Mouse (Mus musculus) midbrain, embryonic 13.5 days (tissue): Measurements from ENCODE around the gene Arl14. TPM values are rescaled to one million over a fixed set of nuclear protein-coding genes. Genes with fewer than 3 reads are reported as not detected.

ENCODE experiments used
- ATAC-seq: fragments of 200-750 bp; cut with Nextera tagmentation; 2 replicates; pipeline ENCODE4 v1.8.0; 2017; ENCODE audit warnings: mild to moderate bottlenecking, moderate TSS enrichment, moderate library complexity
- H3K27ac ChIP-seq: fragments of 300-500 bp; sonication (generic); 2 replicates; pipeline ENCODE4 v1.5.1; 2015; ENCODE audit warnings: inconsistent platforms, mild to moderate bottlenecking, moderate library complexity
- H3K27me3 ChIP-seq: fragments of 300-500 bp; sonication (generic); 2 replicates; pipeline ENCODE4 v1.6.1; 2015; ENCODE audit warnings: mild to moderate bottlenecking, inconsistent platforms
- H3K36me3 ChIP-seq: fragments of 300-500 bp; sonication (generic); 2 replicates; pipeline ENCODE4 v1.6.1; 2015; ENCODE audit warnings: mild to moderate bottlenecking, inconsistent platforms
- H3K4me1 ChIP-seq: fragments of 300-500 bp; sonication (generic); replicated peaks from 2 replicates; pipeline ENCODE4 v1.6.1; 2015; ENCODE audit warnings: inconsistent platforms
- H3K4me2 ChIP-seq: fragments of 300-500 bp; sonication (generic); replicated peaks from 2 replicates; pipeline ENCODE4 v1.6.1; 2015; ENCODE audit warnings: moderate library complexity, mild to moderate bottlenecking, inconsistent platforms
- H3K4me3 ChIP-seq: fragments of 300-500 bp; sonication (generic); replicated peaks from 2 replicates; pipeline ENCODE4 v1.5.1; 2015; ENCODE audit warnings: mild to moderate bottlenecking, inconsistent platforms
- H3K9ac ChIP-seq: fragments of 300-500 bp; sonication (generic); replicated peaks from 2 replicates; pipeline ENCODE4 v1.6.1; 2015; ENCODE audit warnings: mild to moderate bottlenecking, inconsistent platforms
- H3K9me3 ChIP-seq: fragments of 300-500 bp; sonication (generic); 2 replicates; pipeline ENCODE4 v1.6.1; 2016; ENCODE audit warnings: mild to moderate bottlenecking, inconsistent platforms
- WGBS: fragments of 180-500 bp; shearing (Covaris S2); methylation state at CpG from one replicate; pipeline ENCODE4 v1.1.7; 2015; 5-methylcytosine and 5-hydroxymethylcytosine counted together
- polyA plus RNA-seq: library from polyadenylated mRNA; unstranded; fragments of >200 nt; fragmentation: Nextera tagmentation; extraction: Ambion mirVana; gene quantifications from 2 replicates; pipeline ENCODE4 v1.2.1, GENCODE M21; 2015

The Arl14 gene
- polyA plus RNA-seq = not detected in 2 replicates

GRCm38 (mm10) chr3:69221806-69222501, at the start of gene Arl14:
Gene Arl14, plus strand, starts transcription at chr3:69222419.
- Histone ChIP-seq H3K27me3 (no peaks in the 10 kb centered on the region), H3K4me1 (no peaks in the 10 kb centered on the region), H3K4me3 (no peak within 1 kb of the TSS), H3K4me2 (no peak within 1 kb of the TSS), H3K27ac (no peak within 1 kb of the TSS), H3K36me3 (no peaks in the 10 kb centered on the region), H3K9ac (no peak within 1 kb of the TSS), H3K9me3 (no peaks in the 10 kb centered on the region)
- ATAC-seq = no peak
- WGBS = 76% methylated on average over 8 of the region's 8 CpGs

GRCm38 (mm10) chr3:69175229-69175628, 47.0 kb upstream of the Arl14 start:
- H3K27ac ChIP-seq = no peak overlapping the region
- H3K27me3 ChIP-seq = 0 out of 2 replicates have a peak, but pooled peaks cover 4% of the 10 kb centered on the region
- no peak overlapping the region for H3K9ac ChIP-seq
- ATAC-seq = no peak; the same call in 1 of the 2 replicates
- H3K4me3 ChIP-seq = no peak overlapping the region
- H3K36me3 ChIP-seq = no peaks in the 10 kb centered on the region
- 21% methylated on average over 1 of the region's 1 CpGs for WGBS
- H3K4me2 ChIP-seq = no peak overlapping the region
- no peaks in the 10 kb centered on the region for H3K9me3 ChIP-seq
- peaks cover 21% of the 10 kb centered on the region for H3K4me1 ChIP-seq

- Histone ChIP-seq H3K27me3 (0 out of 2 replicates have a peak, but pooled peaks cover 4% of the 10 kb centered on the region), H3K4me3 (no peak overlapping the region), H3K4me2 (no peak overlapping the region), H3K9me3 (no peaks in the 10 kb centered on the region), H3K36me3 (no peaks in the 10 kb centered on the region), H3K27ac (no peak overlapping the region), H3K4me1 (peaks cover 21% of the 10 kb centered on the region), H3K9ac (no peak overlapping the region)
- WGBS = 81% methylated on average over 15 of the region's 15 CpGs
- ATAC-seq = peak; percentile 51; the same call in 1 of the 2 replicates
Observed at GRCm38 (mm10) chr3:69177168-69177797, 44.9 kb upstream of the Arl14 start.

- Histone ChIP-seq H3K4me2 (peak overlapping the region; percentile 29; the same call in 1 of the 2 replicates), H3K4me1 (peaks cover 21% of the 10 kb centered on the region), H3K9me3 (no peaks in the 10 kb centered on the region), H3K36me3 (no peaks in the 10 kb centered on the region), H3K27ac (no peak overlapping the region), H3K4me3 (no peak overlapping the region), H3K9ac (no peak overlapping the region), H3K27me3 (0 out of 2 replicates have a peak, but pooled peaks cover 4% of the 10 kb centered on the region)
- peak; percentile 18; the same call in 1 of the 2 replicates for ATAC-seq
Observed at GRCm38 (mm10) chr3:69177914-69178313, 44.3 kb upstream of the Arl14 start.

- Histone ChIP-seq H3K36me3 (no peaks in the 10 kb centered on the region), H3K4me1 (peaks cover 21% of the 10 kb centered on the region), H3K27me3 (0 out of 2 replicates have a peak, but pooled peaks cover 4% of the 10 kb centered on the region), H3K4me2 (peak overlapping the region; percentile 29), H3K27ac (no peak overlapping the region), H3K9me3 (no peaks in the 10 kb centered on the region), H3K4me3 (no peak overlapping the region), H3K9ac (no peak overlapping the region)
- WGBS = 25% methylated on average over 14 of the region's 14 CpGs
- peak; percentile 79 for ATAC-seq
Observed at GRCm38 (mm10) chr3:69178365-69179004, 43.7 kb upstream of the Arl14 start.

- Histone ChIP-seq H3K4me1 (peaks cover 19% of the 10 kb centered on the region), H3K9me3 (no peaks in the 10 kb centered on the region), H3K27ac (no peak overlapping the region), H3K4me2 (no peak overlapping the region), H3K27me3 (0 out of 2 replicates have a peak, but pooled peaks cover 4% of the 10 kb centered on the region), H3K36me3 (no peaks in the 10 kb centered on the region), H3K9ac (no peak overlapping the region), H3K4me3 (no peak overlapping the region)
- ATAC-seq = no peak
- 95% methylated on average over 8 of the region's 8 CpGs for WGBS
Observed at GRCm38 (mm10) chr3:69181531-69181930, 40.7 kb upstream of the Arl14 start.

GRCm38 (mm10) chr3:69182225-69182624, 40.0 kb upstream of the Arl14 start:
- ATAC-seq = no peak
- no peak overlapping the region for H3K9ac ChIP-seq
- no peak overlapping the region for H3K4me3 ChIP-seq
- no peak overlapping the region for H3K4me2 ChIP-seq
- H3K9me3 ChIP-seq = no peaks in the 10 kb centered on the region
- 0 out of 2 replicates have a peak, but pooled peaks cover 4% of the 10 kb centered on the region for H3K27me3 ChIP-seq
- peaks cover 19% of the 10 kb centered on the region for H3K4me1 ChIP-seq
- H3K27ac ChIP-seq = no peak overlapping the region
- no peaks in the 10 kb centered on the region for H3K36me3 ChIP-seq

- Histone ChIP-seq H3K4me3 (no peak overlapping the region), H3K36me3 (no peaks in the 10 kb centered on the region), H3K27ac (no peak overlapping the region), H3K4me2 (no peak overlapping the region), H3K27me3 (no peaks in the 10 kb centered on the region), H3K9ac (no peak overlapping the region), H3K9me3 (no peaks in the 10 kb centered on the region), H3K4me1 (no peaks in the 10 kb centered on the region)
- 93% methylated on average over 7 of the region's 7 CpGs for WGBS
- no peak for ATAC-seq
Observed at GRCm38 (mm10) chr3:69185244-69185643, 37.0 kb upstream of the Arl14 start.

- Histone ChIP-seq H3K4me2 (no peak overlapping the region), H3K9ac (no peak overlapping the region), H3K4me1 (no peaks in the 10 kb centered on the region), H3K9me3 (no peaks in the 10 kb centered on the region), H3K27ac (no peak overlapping the region), H3K4me3 (no peak overlapping the region), H3K36me3 (no peaks in the 10 kb centered on the region), H3K27me3 (no peaks in the 10 kb centered on the region)
- 83% methylated on average over 4 of the region's 4 CpGs for WGBS
- no peak for ATAC-seq
Observed at GRCm38 (mm10) chr3:69186031-69186430, 36.2 kb upstream of the Arl14 start.

- Histone ChIP-seq H3K36me3 (no peaks in the 10 kb centered on the region), H3K4me3 (no peak overlapping the region), H3K9me3 (no peaks in the 10 kb centered on the region), H3K27ac (no peak overlapping the region), H3K4me1 (no peaks in the 10 kb centered on the region), H3K27me3 (no peaks in the 10 kb centered on the region), H3K9ac (no peak overlapping the region), H3K4me2 (no peak overlapping the region)
- WGBS = 75% methylated on average over 16 of the region's 16 CpGs
- no peak for ATAC-seq
Observed at GRCm38 (mm10) chr3:69186643-69187042, 35.6 kb upstream of the Arl14 start.

- Histone ChIP-seq H3K4me2 (no peak overlapping the region), H3K9me3 (no peaks in the 10 kb centered on the region), H3K27me3 (no peaks in the 10 kb centered on the region), H3K27ac (no peak overlapping the region), H3K4me3 (no peak overlapping the region), H3K36me3 (no peaks in the 10 kb centered on the region), H3K9ac (no peak overlapping the region), H3K4me1 (no peaks in the 10 kb centered on the region)
- no peak for ATAC-seq
- WGBS = 92% methylated on average over 3 of the region's 3 CpGs
Observed at GRCm38 (mm10) chr3:69192995-69193394, 29.2 kb upstream of the Arl14 start.

GRCm38 (mm10) chr3:69194496-69194895, 27.7 kb upstream of the Arl14 start:
- H3K4me3 ChIP-seq = no peak overlapping the region
- no peak for ATAC-seq
- 74% methylated on average over 9 of the region's 9 CpGs for WGBS
- H3K27ac ChIP-seq = no peak overlapping the region
- H3K4me1 ChIP-seq = no peaks in the 10 kb centered on the region
- H3K36me3 ChIP-seq = no peaks in the 10 kb centered on the region
- H3K4me2 ChIP-seq = no peak overlapping the region
- H3K9ac ChIP-seq = no peak overlapping the region
- H3K9me3 ChIP-seq = no peaks in the 10 kb centered on the region
- H3K27me3 ChIP-seq = no peaks in the 10 kb centered on the region
